Mouse (Mus musculus) ES-Bruce4 (cell line): ENCODE measurements around the gene Magi2.

Experiments
- CTCF ChIP-seq: IDR thresholded peaks from one replicate; pipeline ENCODE4 v1.8.1; 2011; ENCODE audit warnings: low read depth, low read length
- POLR2A ChIP-seq: IDR thresholded peaks from one replicate; pipeline ENCODE4 v1.8.1; 2011; ENCODE audit warnings: low read length; ENCODE audit not compliant: insufficient read depth

- TF ChIP-seq POLR2A (no peak), CTCF (no peak)
These were observed 174.0 kb downstream of the Magi2 start for GRCm38 (mm10) chr5:19400738-19401408.
